Comparison of ENCODE assay signal across 5 mouse cellular contexts in the genomic region with DNA sequence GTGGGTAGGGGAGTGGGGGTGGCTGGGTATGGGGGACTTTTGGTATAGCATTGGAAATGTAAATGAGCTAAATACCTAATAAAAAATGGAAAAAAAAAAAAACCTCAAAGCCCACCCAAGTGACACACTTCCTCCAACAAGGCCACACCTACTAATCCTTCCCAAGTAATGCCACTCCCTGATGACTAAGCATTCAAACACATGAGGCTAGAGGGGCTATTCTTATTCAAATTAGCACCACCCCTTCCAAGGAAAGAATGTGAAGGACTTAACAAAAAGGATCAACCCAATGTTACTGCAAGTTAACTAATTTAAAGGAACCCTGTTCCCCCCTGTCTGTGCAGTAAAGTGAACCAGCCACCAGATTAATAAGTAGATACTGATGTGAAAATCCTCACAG. TPM values are rescaled to one million over a fixed set of nuclear protein-coding genes. Genes with fewer than 3 reads are reported as not detected.
DNase-seq lines count a peak whose midpoint lies in the region; TF ChIP-seq lines count a peak whose summit lies in the region.
"Not testable (repeated sequence)": the region's sequence is repeated elsewhere in the genome, so short reads cannot be mapped to it uniquely, and the experiment has no call there.

No protein-coding gene starts in this region.

- not testable (repeated sequence) for H3K9me3 ChIP-seq in ES-E14 (ENCODE audit: control insufficient read depth, insufficient read depth, low read depth, low read length)

- H3K36me3 ChIP-seq in ES-E14 (ENCODE audit: control insufficient read depth, insufficient read depth, low read length, poor library complexity, severe bottlenecking), result not testable (repeated sequence)

- in situ Hi-C loops in ES-E14 (cut with MboI; ENCODE audit: low sequenced_read_pairs in 2 of 2, unreplicated experiment in 2 of 2), result not testable (repeated sequence)

- H3K9ac ChIP-seq in ES-E14 (ENCODE audit: insufficient read depth, low read depth, low read length, poor library complexity, severe bottlenecking), result not testable (repeated sequence)

- not testable (repeated sequence) for H3K4me3 ChIP-seq in ES-E14 (ENCODE audit: insufficient read depth in 1 of 2, low read depth in 1 of 2, low read length in 2 of 2, poor library complexity in 1 of 2, severe bottlenecking in 1 of 2)

- peak; percentile 87 for DNase-seq in ES-CJ7 (ENCODE audit: low read depth, low spot score)
- peak; percentile 43 for DNase-seq in ES-E14 (ENCODE audit: low read depth, low spot score)
- peak; percentile 96 for DNase-seq in R1 (ENCODE audit: low read depth, low spot score)
- peak; percentile 31 for DNase-seq in WW6 (ENCODE audit: low read depth, low spot score)
- peak; percentile 74 for DNase-seq in ZHBTc4 (ENCODE audit: low read depth, low spot score)

- H3K4me1 ChIP-seq in ES-E14 (ENCODE audit: control insufficient read depth in 2 of 2, insufficient read depth in 2 of 2, low read length in 2 of 2, poor library complexity in 1 of 2), result not testable (repeated sequence)

- H3K27ac ChIP-seq in ES-E14 (ENCODE audit: insufficient read depth, low read depth, low read length, poor library complexity, severe bottlenecking), result not testable (repeated sequence)

TF ChIP-seq in ES-E14, 5 proteins besides CTCF, POLR2A, EP300 and RAD21:
- TF ChIP-seq ZNF384 (IDR thresholded peaks at IDR 0.05; ENCODE audit: low read depth, low read length), result 0 out of 2 replicates have a peak, but pooled peaks have one; percentile 26
- peak; percentile 83 for TF ChIP-seq MAFK (IDR thresholded peaks at IDR 0.05; ENCODE audit: insufficient read depth, low read depth, low read length)

RNA-seq across cellular contexts. Expression of a gene that starts 53.7 kb away (rescaled TPM):
- 14.9 and 26.1 TPM in 2 replicates for total RNA-seq in ES-E14 (2012; rRNA removed)

Comparison
In these comparisons a context has a peak if more than half of its experiments do, and no peak if none do; other contexts are left out.
1. DNase-seq: peak in every context shown above with its lines; median percentile 96 in R1; 87 in ES-CJ7; 74 in ZHBTc4; 43 in ES-E14; 31 in WW6.